Mouse (Mus musculus) limb, embryonic 11.5 days (tissue): Measurements from ENCODE around the gene Bcar3. TPM values are rescaled to one million over a fixed set of nuclear protein-coding genes. Genes with fewer than 3 reads are reported as not detected.

Experiments
- ATAC-seq: fragments of 200-750 bp; cut with Nextera tagmentation; 2 replicates; pipeline ENCODE4 v1.8.0; 2017; ENCODE audit warnings: low read depth; ENCODE audit not compliant: insufficient number of reproducible peaks, low FRiP score, low TSS enrichment
- DNase-seq: peaks from one replicate; pipeline ENCODE4 v3.0.0-alpha.2; 2015; ENCODE audit warnings: low spot score
- H3K27ac ChIP-seq: fragments of 300-500 bp; sonication (generic); replicated peaks from 2 replicates; pipeline ENCODE4 v1.5.1; 2014; ENCODE audit warnings: low read depth, mild to moderate bottlenecking, low read length
- H3K27me3 ChIP-seq: fragments of 300-500 bp; sonication (generic); 2 replicates; pipeline ENCODE4 v1.6.1; 2014; ENCODE audit warnings: mild to moderate bottlenecking, low read length, mixed read lengths; ENCODE audit not compliant: control insufficient read depth, insufficient read depth
- H3K36me3 ChIP-seq: fragments of 300-500 bp; sonication (generic); 2 replicates; pipeline ENCODE4 v1.6.1; 2014; ENCODE audit warnings: mild to moderate bottlenecking, low read length, moderate library complexity, mixed read lengths; ENCODE audit not compliant: control insufficient read depth, insufficient read depth
- H3K4me1 ChIP-seq: fragments of 300-500 bp; sonication (generic); 2 replicates; pipeline ENCODE4 v1.6.1; 2014; ENCODE audit warnings: low read length, mixed read lengths; ENCODE audit not compliant: control insufficient read depth, insufficient read depth
- H3K4me2 ChIP-seq: fragments of 300-500 bp; sonication (generic); 2 replicates; pipeline ENCODE4 v1.6.1; 2014; ENCODE audit warnings: low read depth, mild to moderate bottlenecking, moderate library complexity; ENCODE audit not compliant: severe bottlenecking
- H3K4me3 ChIP-seq: fragments of 300-500 bp; sonication (generic); 2 replicates; pipeline ENCODE4 v1.5.1; 2014; ENCODE audit warnings: low read depth, low read length
- H3K9ac ChIP-seq: fragments of 300-500 bp; sonication (generic); 2 replicates; pipeline ENCODE4 v1.6.1; 2014; ENCODE audit warnings: mild to moderate bottlenecking, low read length
- H3K9me3 ChIP-seq: fragments of 300-500 bp; sonication (generic); 2 replicates; pipeline ENCODE4 v1.6.1; 2016; ENCODE audit warnings: low read length; ENCODE audit not compliant: control insufficient read depth
- WGBS: fragments of 180-500 bp; shearing (Covaris S2); extraction: QIAGEN DNeasy Blood & Tissue Kit; methylation state at CpG from one replicate; pipeline ENCODE4 v1.1.7; 2014; 5-methylcytosine and 5-hydroxymethylcytosine counted together
- polyA plus RNA-seq: library from polyadenylated mRNA; unstranded; fragments of >200 nt; fragmentation: Nextera tagmentation; extraction: Ambion mirVana; gene quantifications from 2 replicates; pipeline ENCODE4 v1.2.1, GENCODE M21; 2014

Gene Bcar3
- polyA plus RNA-seq, 1 experiment from 2014 or later, result 3.8 TPM

GRCm38 (mm10) chr3:122446678-122447077 lies 152.7 kb downstream of the Bcar3 start:
- H3K4me1 ChIP-seq, result no peaks in the 10 kb centered on the region
- no peaks in the 10 kb centered on the region for H3K36me3 ChIP-seq
- no peak overlapping the region for H3K4me2 ChIP-seq
- ATAC-seq (no peak), DNase-seq (no peak)
- no peaks in the 10 kb centered on the region for H3K9me3 ChIP-seq
- H3K4me3 ChIP-seq, result no peak overlapping the region
- 79% methylated on average over 8 of the region's 8 CpGs for WGBS
- H3K27me3 ChIP-seq, result no peaks in the 10 kb centered on the region
- no peak overlapping the region for H3K27ac ChIP-seq
- H3K9ac ChIP-seq, result no peak overlapping the region

DNA sequence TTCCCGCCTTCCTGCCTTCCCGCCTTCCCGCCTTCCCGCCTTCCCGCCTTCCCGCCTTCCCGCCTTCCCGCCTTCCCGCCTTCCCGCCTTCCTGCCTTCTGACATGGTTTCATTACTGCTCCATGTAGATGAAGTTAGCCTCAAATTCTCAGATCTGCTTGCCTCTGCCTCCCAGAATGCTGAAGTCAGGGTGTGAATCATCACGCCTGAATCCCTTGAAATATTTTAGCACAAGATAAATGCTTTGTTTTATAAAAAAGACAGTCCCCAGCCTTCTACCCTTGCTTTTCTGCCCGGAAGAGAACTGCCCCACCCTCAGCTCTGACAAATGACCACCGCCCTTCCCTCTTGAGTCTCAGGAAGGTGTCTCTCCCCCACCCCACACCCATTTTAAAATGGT lies 154.3 kb downstream of the Bcar3 start:
- H3K27ac ChIP-seq, result no peak overlapping the region
- H3K27me3 ChIP-seq, result no peaks in the 10 kb centered on the region
- H3K9ac ChIP-seq, result no peak overlapping the region
- no peaks in the 10 kb centered on the region for H3K4me1 ChIP-seq
- H3K4me3 ChIP-seq, result no peak overlapping the region
- WGBS, result 98% methylated on average over 13 of the region's 13 CpGs
- ATAC-seq, result no peak
- H3K9me3 ChIP-seq, result no peaks in the 10 kb centered on the region
- H3K4me2 ChIP-seq, result no peak overlapping the region
- DNase-seq, result no peak
- no peaks in the 10 kb centered on the region for H3K36me3 ChIP-seq

DNA sequence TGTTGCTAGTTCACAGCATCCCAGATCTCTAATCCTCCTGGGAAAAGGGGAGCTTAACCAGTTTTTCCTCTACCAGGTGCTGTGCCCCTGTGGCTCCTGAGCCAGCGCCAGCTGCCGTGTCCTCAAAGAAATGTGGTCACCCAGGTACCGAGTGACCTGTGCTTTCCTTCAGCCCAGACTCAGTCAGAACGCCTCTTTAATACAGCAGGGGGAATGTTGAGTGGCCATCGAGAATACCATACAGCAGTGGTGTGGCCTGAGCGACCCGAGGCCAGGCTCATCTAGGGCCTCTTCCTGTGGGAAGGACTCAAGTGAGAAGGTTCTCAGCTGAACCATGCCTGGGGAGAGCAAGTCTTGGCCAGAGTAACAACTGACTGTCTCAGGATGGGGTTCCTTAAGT lies 156.1 kb downstream of the Bcar3 start:
- ATAC-seq, result no peak
- Histone ChIP-seq H3K4me1 (no peaks in the 10 kb centered on the region), H3K9me3 (no peaks in the 10 kb centered on the region), H3K9ac (no peak overlapping the region), H3K27me3 (no peaks in the 10 kb centered on the region), H3K27ac (no peak overlapping the region), H3K36me3 (no peaks in the 10 kb centered on the region), H3K4me2 (no peak overlapping the region), H3K4me3 (no peak overlapping the region)
- no peak for DNase-seq
- 89% methylated on average over 7 of the region's 7 CpGs for WGBS

DNA sequence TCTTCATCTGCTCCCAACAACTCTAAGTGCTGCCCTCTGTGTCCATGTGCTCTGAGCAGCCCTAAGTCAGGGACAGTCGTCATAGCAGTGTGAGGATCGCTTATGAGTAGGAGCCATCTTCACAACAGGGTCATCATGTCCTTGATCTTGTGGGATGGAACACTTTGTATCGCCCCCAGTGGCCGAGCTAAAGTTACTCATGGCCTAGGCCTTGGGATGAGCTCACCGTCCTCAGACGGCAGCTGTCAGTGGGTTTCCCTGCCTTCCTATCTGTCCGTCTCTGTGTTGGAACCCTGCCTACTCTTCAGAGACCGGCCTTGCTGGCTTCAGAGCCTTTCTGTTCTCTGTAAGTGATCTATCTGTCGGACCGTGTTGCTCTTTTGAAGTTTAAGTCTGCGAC lies 159.9 kb downstream of the Bcar3 start:
- Histone ChIP-seq H3K9me3 (no peaks in the 10 kb centered on the region), H3K4me1 (no peaks in the 10 kb centered on the region), H3K4me3 (no peak overlapping the region), H3K27me3 (no peaks in the 10 kb centered on the region), H3K27ac (no peak overlapping the region), H3K36me3 (no peaks in the 10 kb centered on the region), H3K9ac (no peak overlapping the region), H3K4me2 (no peak overlapping the region)
- no peak for ATAC-seq
- no peak for DNase-seq
- WGBS, result 87% methylated on average over 11 of the region's 11 CpGs

DNA sequence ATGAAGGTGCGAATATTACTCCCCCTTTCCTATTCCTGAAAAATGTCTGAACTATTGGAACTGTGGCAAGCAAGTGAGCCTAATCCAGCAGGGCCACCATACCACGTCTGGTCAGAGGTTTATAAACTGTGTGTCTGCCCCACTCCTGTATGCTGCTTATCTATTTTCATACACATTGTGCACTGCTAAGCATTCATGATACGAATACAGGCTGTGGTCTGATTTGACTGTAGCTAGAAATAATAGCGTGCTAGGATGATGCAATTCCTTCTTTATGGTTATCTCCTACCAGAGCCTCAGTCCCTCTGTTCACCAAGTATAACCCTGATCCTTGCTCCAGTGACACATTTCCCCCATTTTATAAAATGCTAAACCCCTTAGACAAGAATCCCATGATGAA lies 162.2 kb downstream of the Bcar3 start:
- Histone ChIP-seq H3K4me1 (peaks cover 3% of the 10 kb centered on the region), H3K9ac (no peak overlapping the region), H3K27ac (no peak overlapping the region), H3K4me2 (no peak overlapping the region), H3K36me3 (no peaks in the 10 kb centered on the region), H3K9me3 (no peaks in the 10 kb centered on the region), H3K4me3 (no peak overlapping the region), H3K27me3 (no peaks in the 10 kb centered on the region)
- DNase-seq (no peak), ATAC-seq (no peak)
- 90% methylated on average over 4 of the region's 4 CpGs for WGBS

DNA sequence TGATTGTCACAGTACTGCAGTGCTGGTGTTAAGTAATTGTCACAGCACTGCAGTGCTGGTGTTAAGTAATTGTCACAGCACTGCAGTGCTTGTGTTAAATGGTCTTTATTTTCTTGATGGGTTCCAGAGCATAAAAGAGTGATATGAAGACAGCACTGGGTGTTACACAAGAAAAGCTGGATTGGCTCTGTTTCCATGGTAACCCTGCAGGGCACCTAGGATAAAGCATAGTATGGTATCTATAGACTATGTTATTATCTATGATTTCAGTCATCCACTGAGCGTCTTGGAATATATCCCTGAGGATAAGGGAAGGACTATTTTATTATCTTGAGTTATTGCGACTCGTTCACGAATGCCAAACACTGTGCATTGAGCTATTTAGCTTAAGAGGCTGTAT lies 162.9 kb downstream of the Bcar3 start:
- no peak overlapping the region for H3K27ac ChIP-seq
- peaks cover 8% of the 10 kb centered on the region for H3K4me1 ChIP-seq
- no peaks in the 10 kb centered on the region for H3K9me3 ChIP-seq
- H3K36me3 ChIP-seq, result no peaks in the 10 kb centered on the region
- no peak overlapping the region for H3K9ac ChIP-seq
- H3K4me2 ChIP-seq, result no peak overlapping the region
- WGBS, result 87% methylated on average over 4 of the region's 4 CpGs
- DNase-seq (no peak), ATAC-seq (no peak)
- H3K4me3 ChIP-seq, result no peak overlapping the region
- no peaks in the 10 kb centered on the region for H3K27me3 ChIP-seq

DNA sequence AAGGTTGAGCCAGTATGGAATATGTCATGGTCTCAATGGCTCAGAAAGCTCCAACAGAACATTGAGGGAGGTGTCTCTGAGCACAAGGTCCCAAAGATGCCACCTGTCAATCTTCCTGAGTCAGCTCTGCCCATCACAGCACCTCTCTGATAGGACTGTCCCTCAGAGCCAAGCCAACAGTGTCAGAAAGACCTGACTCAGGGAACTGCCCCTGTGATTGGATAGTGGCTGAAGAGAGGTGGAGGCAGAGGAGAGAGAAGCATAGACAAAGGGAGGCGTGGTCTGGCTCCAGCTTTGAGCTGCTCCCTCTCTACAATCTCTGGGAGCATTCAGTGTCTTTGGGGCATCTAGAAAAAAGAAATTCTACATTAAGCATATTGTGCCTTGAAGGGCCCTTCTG lies 163.8 kb downstream of the Bcar3 start:
- Histone ChIP-seq H3K36me3 (no peaks in the 10 kb centered on the region), H3K4me3 (no peak overlapping the region), H3K9me3 (no peaks in the 10 kb centered on the region), H3K4me2 (no peak overlapping the region), H3K27me3 (no peaks in the 10 kb centered on the region), H3K9ac (no peak overlapping the region), H3K4me1 (peaks cover 12% of the 10 kb centered on the region), H3K27ac (no peak overlapping the region)
- no peak for ATAC-seq
- no peak for DNase-seq
- 52% methylated on average over 1 of the region's 1 CpGs for WGBS

DNA sequence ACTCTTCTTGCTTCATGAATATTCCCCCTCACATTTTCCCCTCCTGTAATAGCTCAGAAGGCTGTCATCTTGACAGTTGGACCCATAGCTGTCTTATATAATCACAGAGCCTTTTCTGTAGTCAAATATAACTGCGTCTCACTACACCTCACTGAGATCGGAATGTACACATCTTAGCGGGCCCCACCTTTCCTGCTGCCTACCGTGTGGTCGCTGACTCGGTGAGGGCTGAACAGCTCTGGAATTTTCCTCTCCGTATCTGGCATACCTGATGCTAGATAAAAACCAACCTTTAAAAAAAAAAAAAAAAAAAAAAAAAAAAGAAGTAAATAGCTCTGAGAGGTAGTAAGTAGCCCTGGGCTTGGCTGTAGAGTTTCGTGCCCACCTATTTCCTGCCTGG lies 164.8 kb downstream of the Bcar3 start:
- Histone ChIP-seq H3K4me1 (peaks cover 12% of the 10 kb centered on the region), H3K9ac (no peak overlapping the region), H3K36me3 (no peaks in the 10 kb centered on the region), H3K27ac (no peak overlapping the region), H3K4me2 (no peak overlapping the region), H3K9me3 (no peaks in the 10 kb centered on the region), H3K4me3 (no peak overlapping the region), H3K27me3 (no peaks in the 10 kb centered on the region)
- WGBS, result 80% methylated on average over 8 of the region's 8 CpGs
- ATAC-seq (no peak), DNase-seq (no peak)

GRCm38 (mm10) chr3:122460848-122461511 lies 167.0 kb downstream of the Bcar3 start:
- DNase-seq (no peak), ATAC-seq (no peak)
- Histone ChIP-seq H3K9me3 (no peaks in the 10 kb centered on the region), H3K36me3 (no peaks in the 10 kb centered on the region), H3K4me3 (no peak overlapping the region), H3K27ac (no peak overlapping the region), H3K9ac (no peak overlapping the region), H3K27me3 (no peaks in the 10 kb centered on the region), H3K4me1 (peaks cover 12% of the 10 kb centered on the region), H3K4me2 (no peak overlapping the region)
- WGBS, result 67% methylated on average over 8 of the region's 8 CpGs
